Mouse (Mus musculus): Measurements from ENCODE around the gene Higd2a. TPM values are rescaled to one million over a fixed set of nuclear protein-coding genes. Genes with fewer than 3 reads are reported as not detected.
A peak's percentile ranks its signal among the peaks of the same experiment; 100 is the strongest.

The Higd2a gene
- total RNA-seq, 2 experiments from 2014 or later: 148 to 150 TPM

DNA sequence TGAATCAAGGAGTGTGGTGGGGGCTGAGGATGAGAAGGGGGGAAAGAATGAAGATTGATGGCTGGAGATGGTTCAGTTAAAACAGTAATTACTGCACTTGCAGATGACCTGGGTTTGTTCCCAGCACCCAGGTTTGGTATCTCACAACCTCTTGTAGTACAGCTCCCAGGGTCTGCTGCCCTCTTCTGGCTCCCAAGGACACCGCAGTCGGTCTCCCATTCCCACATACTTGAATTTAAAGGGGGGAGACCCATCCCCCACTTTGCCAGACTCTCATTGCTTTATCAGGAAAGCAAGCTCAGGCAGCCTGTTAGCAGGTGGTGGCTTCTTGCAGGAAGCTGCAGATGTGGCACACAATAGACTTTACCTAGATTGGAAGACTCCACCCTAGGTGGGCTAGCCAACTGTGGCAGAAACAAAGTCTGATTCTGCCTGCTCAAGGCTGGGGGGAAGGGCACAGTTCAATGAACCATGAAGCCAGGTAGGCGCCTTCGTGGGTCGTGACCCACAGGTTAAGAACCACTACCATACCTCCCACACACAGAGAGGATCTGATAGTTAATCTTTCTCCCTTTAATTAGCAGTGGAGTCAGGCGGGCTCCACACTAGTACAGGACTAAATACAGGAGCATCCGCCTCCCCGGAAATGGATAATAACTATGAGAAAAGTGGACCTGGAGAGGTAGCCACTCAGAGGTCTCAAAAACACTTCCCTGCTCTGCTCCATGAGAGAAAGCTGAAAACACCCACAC lies 24.2 kb upstream of the Higd2a start:
- H3K4me3 ChIP-seq: peak overlapping the region; percentile 86
- DNase-seq: peak; percentile 64
- peak overlapping the region; percentile 98 for H3K27ac ChIP-seq
- peak; percentile 75 for TF ChIP-seq CTCF (IDR thresholded peaks at IDR 0.05)
- intact Hi-C loops (cut with DNase I): loop anchor here (5.0 kb wide), 1 partner anchor 98 kb away; the partner anchor contains the start of gene Thoc3

- no peak for DNase-seq
- Histone ChIP-seq H3K27ac (no peak overlapping the region), H3K4me3 (no peak overlapping the region)
- TF ChIP-seq CTCF (IDR thresholded peaks at IDR 0.05): no peak
- intact Hi-C loops (cut with DNase I): loop anchor here (5.0 kb wide), 1 partner anchor 101 kb away; the partner anchor contains the start of gene Thoc3
Observed at GRCm38 (mm10) chr13:54568380-54568779, 21.6 kb upstream of the Higd2a start.

GRCm38 (mm10) chr13:54569282-54569681 lies 20.7 kb upstream of the Higd2a start:
- no peak for TF ChIP-seq CTCF (IDR thresholded peaks at IDR 0.05)
- Histone ChIP-seq H3K4me3 (no peak overlapping the region), H3K27ac (no peak overlapping the region)
- intact Hi-C loops (cut with DNase I): loop anchor here (5.0 kb wide), 1 partner anchor 102 kb away; the partner anchor contains the start of gene Thoc3
- DNase-seq: no peak

DNA sequence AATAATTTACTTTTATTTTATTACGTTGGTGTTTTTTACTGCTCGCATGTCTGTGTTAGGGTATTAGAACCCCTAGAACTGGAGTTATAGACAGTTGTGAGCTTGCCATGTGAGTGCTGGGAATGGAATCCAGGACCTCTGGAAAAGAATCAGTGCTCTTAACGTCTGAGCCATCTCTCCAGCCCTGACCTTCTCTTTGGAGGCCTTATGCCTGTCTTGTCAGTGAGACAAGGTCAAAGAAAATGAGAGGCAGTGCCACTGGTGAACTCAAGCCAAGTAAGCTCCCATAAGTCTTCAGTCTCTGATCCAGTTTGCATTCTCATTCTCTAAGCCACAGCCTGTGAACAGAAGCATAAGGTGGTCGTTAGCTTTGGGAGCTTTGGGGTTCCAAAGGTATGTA lies 19.3 kb upstream of the Higd2a start:
- intact Hi-C loops (cut with DNase I): no loop called here
- no peak for TF ChIP-seq CTCF (IDR thresholded peaks at IDR 0.05)
- Histone ChIP-seq H3K4me3 (no peak overlapping the region), H3K27ac (no peak overlapping the region)
- no peak for DNase-seq

DNA sequence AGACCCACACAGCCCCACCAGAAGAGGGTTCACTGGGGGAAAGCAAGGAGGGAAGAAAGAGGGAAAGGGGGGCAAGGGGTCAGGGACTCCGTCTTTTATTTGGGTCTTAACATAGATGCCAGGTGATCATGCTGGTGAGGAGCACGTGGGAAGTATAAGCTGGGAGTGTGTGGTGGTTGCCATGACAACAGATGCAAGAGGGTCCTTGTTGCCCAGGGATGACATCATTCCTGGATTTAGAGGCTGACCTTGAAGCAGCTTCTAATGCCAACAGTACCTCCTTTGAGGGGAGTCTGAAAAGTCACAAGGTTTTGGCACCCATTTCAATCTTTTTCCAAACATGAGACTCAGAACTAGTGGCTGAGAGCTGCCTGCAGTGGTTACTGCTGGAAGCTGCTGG lies 18.4 kb upstream of the Higd2a start:
- no peak for TF ChIP-seq CTCF (IDR thresholded peaks at IDR 0.05)
- H3K27ac ChIP-seq: no peak overlapping the region
- DNase-seq: no peak
- intact Hi-C loops (cut with DNase I): no loop called here
- no peak overlapping the region for H3K4me3 ChIP-seq

DNA sequence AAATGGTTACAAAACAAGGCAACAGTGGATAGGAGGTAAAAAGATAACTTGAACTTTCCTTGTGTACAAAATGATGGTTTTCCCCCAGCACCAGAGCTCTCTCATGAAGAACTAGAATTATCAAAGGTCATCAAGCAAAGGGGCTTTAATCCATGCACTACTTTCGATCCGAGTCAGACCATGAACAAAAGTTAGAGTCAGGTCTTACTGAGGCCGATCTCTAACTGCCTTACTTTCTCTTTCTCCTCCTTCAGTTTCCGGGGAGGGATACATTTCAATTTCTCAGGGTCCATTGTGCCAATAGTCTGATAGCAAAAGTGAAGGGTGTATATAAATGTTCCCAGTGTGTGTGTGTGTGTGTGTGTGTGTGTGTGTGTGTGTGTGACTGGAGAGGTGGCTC lies 17.4 kb upstream of the Higd2a start:
- no peak overlapping the region for H3K4me3 ChIP-seq
- H3K27ac ChIP-seq: no peak overlapping the region
- intact Hi-C loops (cut with DNase I): no loop called here
- TF ChIP-seq CTCF (IDR thresholded peaks at IDR 0.05): no peak
- DNase-seq: no peak

GRCm38 (mm10) chr13:54574854-54575481 lies 15.0 kb upstream of the Higd2a start, which contains the start of gene Arl10:
Gene Arl10, plus strand, starts transcription at chr13:54575015.
- intact Hi-C loops (cut with DNase I): no loop called here
- TF ChIP-seq CTCF (IDR thresholded peaks at IDR 0.05): peak; percentile 36; the same call in 1 of the 2 replicates
- peak within 1 kb of the TSS; percentile 90 for H3K27ac ChIP-seq
- peak; percentile 85 for DNase-seq
- peak within 1 kb of the TSS; percentile 91 for H3K4me3 ChIP-seq

GRCm38 (mm10) chr13:54575489-54575888 lies 14.5 kb upstream of the Higd2a start:
- H3K4me3 ChIP-seq: peak overlapping the region; percentile 91
- TF ChIP-seq CTCF (IDR thresholded peaks at IDR 0.05): no peak
- no peak for DNase-seq
- H3K27ac ChIP-seq: peak overlapping the region; percentile 90
- intact Hi-C loops (cut with DNase I): no loop called here

DNA sequence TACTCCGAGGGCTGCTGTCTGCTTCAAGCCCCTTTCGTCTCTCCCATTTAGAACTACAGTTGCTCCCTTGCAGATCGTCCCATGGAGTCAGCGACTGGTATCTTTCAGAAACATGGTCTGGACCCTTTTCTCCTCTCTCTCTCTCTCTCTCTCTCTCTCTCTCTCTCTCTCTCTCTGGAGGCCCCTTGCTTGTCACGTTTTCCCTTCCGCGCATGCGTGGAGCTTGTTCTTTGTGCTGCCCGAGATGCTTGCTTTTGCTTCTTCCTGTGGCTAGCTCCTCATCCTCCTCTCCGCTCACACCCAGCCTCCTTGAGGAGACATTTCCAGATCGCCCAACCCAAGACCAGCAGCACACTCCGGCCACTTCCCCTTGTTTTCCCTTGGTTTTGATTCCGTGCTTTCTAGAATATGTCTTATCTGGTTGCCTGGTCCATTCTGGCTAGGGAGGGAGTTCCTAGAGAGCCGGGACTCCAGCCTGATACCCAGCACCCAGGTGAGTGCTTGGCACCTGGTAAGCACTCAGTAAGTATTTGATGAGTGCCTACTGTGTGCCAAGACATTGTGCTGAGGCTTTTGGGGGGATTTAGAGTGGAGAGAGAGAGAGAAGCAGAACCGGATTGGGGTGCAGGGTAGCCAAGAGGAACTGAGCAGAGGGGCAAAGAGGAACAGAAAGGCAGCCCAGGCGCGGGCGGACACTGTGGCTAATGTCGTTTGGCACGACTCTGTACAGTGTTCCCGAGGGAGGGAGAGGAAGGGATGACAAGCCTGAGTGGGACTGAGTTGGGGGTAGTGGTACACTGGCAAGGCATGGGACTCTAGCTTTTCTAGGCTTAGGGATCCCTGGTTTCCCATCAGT lies 12.1 kb upstream of the Higd2a start:
- DNase-seq: peak; percentile 29
- Histone ChIP-seq H3K27ac (0 out of 2 replicates have a peak overlapping the region, but pooled peaks have one; percentile 4), H3K4me3 (0 out of 2 replicates have a peak overlapping the region, but pooled peaks have one; percentile 13)
- no peak for TF ChIP-seq CTCF (IDR thresholded peaks at IDR 0.05)
- intact Hi-C loops (cut with DNase I): no loop called here

- no peak for DNase-seq
- no peak for TF ChIP-seq CTCF (IDR thresholded peaks at IDR 0.05)
- intact Hi-C loops (cut with DNase I): no loop called here
- Histone ChIP-seq H3K4me3 (no peak overlapping the region), H3K27ac (no peak overlapping the region)
Observed at GRCm38 (mm10) chr13:54581385-54581784, 8.6 kb upstream of the Higd2a start.

- peak overlapping the region; percentile 1; the same call in 1 of the 2 replicates for H3K27ac ChIP-seq
- TF ChIP-seq CTCF (IDR thresholded peaks at IDR 0.05): no peak
- no peak for DNase-seq
- intact Hi-C loops (cut with DNase I): no loop called here
- no peak overlapping the region for H3K4me3 ChIP-seq
Observed at GRCm38 (mm10) chr13:54582126-54582525, 7.9 kb upstream of the Higd2a start.

DNA sequence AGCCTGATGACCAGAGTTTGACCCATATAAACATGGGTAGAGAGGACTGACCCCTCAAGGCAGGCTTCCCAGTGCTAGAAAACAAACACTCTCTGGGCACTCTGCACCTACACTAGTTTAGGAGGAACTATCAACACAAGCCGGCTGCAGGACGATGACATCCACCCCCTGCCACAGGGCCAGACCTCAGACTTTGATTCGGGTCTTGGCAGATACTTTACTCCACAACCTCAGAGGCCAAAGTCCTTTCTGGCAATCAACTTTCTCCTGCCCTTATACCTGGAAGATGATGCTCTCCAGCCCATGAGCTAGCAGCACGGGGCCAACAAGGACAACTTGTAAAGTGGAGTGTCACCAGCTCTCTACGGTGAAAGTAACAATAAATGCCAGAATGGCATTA lies 7.1 kb upstream of the Higd2a start:
- H3K4me3 ChIP-seq: no peak overlapping the region
- no peak for DNase-seq
- intact Hi-C loops (cut with DNase I): no loop called here
- TF ChIP-seq CTCF (IDR thresholded peaks at IDR 0.05): no peak
- peak overlapping the region; percentile 1; the same call in 1 of the 2 replicates for H3K27ac ChIP-seq

All from gastrocnemius, adult 2 months (tissue).